Mouse (Mus musculus) hindbrain, embryonic 10.5 days (tissue): ENCODE measurements around the gene Slc25a47. TPM values are rescaled to one million over a fixed set of nuclear protein-coding genes. Genes with fewer than 3 reads are reported as not detected.

ENCODE experiments used
- DNase-seq: peaks from one replicate; pipeline ENCODE4 v3.0.0-alpha.2; 2017; ENCODE audit warnings: low spot score
- H3K27ac ChIP-seq: fragments of 300-500 bp; sonication (generic); 2 replicates; pipeline ENCODE4 v1.5.1; 2016; ENCODE audit warnings: mild to moderate bottlenecking, moderate library complexity
- H3K27me3 ChIP-seq: fragments of 300-500 bp; sonication (generic); 2 replicates; pipeline ENCODE4 v1.6.1; 2016; ENCODE audit warnings: mild to moderate bottlenecking; ENCODE audit not compliant: poor library complexity, insufficient read depth, severe bottlenecking
- H3K36me3 ChIP-seq: fragments of 300-500 bp; sonication (generic); 2 replicates; pipeline ENCODE4 v1.6.1; 2016; ENCODE audit warnings: mild to moderate bottlenecking, moderate library complexity
- H3K4me1 ChIP-seq: fragments of 300-500 bp; sonication (generic); replicated peaks from 2 replicates; pipeline ENCODE4 v1.6.1; 2016; ENCODE audit warnings: mild to moderate bottlenecking
- H3K4me3 ChIP-seq: fragments of 300-500 bp; sonication (generic); 2 replicates; pipeline ENCODE4 v1.5.1; 2016; ENCODE audit warnings: mild to moderate bottlenecking, moderate library complexity
- H3K9me3 ChIP-seq: fragments of 300-500 bp; sonication (generic); 2 replicates; pipeline ENCODE4 v1.6.1; 2016; ENCODE audit warnings: mild to moderate bottlenecking, moderate library complexity
- WGBS: fragments of 180-500 bp; shearing (Covaris S2); methylation state at CpG from one replicate; pipeline ENCODE4 v1.1.7; 2016; 5-methylcytosine and 5-hydroxymethylcytosine counted together
- polyA plus RNA-seq: library from polyadenylated mRNA; unstranded; fragments of >200 nt; fragmentation: Nextera tagmentation; extraction: Ambion mirVana; gene quantifications from 2 replicates; pipeline ENCODE4 v1.2.1, GENCODE M21; 2016

The Slc25a47 gene
- polyA plus RNA-seq, 1 experiment from 2014 or later, result 10.3 TPM

DNA sequence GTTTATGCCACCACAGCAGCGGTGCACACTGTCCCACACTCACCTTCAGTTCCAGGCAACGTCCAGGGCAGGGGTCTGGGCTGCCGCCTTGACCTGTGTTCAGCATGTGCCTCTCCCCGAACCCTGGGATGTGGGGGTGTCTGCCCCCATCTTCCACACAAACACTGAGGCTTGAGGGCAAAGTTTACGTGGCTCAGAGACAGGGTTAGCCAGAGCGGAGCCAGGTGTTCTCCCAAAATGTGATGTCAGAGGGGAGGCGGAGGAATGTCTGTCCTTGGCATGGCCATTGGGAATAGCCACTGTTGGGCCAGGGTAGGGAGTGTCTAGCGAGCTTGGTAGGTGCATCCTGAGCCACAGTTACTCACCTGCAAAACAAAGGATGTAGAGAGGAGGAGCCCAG, 17.0 kb downstream of the Slc25a47 start:
- Histone ChIP-seq H3K9me3 (no peaks in the 10 kb centered on the region), H3K27ac (no peak overlapping the region), H3K36me3 (peaks cover 21% of the 10 kb centered on the region), H3K27me3 (no peaks in the 10 kb centered on the region), H3K4me1 (peaks cover 42% of the 10 kb centered on the region), H3K4me3 (no peak overlapping the region)
- 92% methylated on average over 8 of the region's 8 CpGs for WGBS
- no peak for DNase-seq

GRCm38 (mm10) chr12:108855081-108855480, 19.2 kb downstream of the Slc25a47 start:
- Histone ChIP-seq H3K4me1 (peaks cover 37% of the 10 kb centered on the region), H3K9me3 (no peaks in the 10 kb centered on the region), H3K4me3 (no peak overlapping the region), H3K36me3 (peaks cover 29% of the 10 kb centered on the region), H3K27me3 (no peaks in the 10 kb centered on the region), H3K27ac (no peak overlapping the region)
- DNase-seq, result no peak
- WGBS, result 91% methylated on average over 10 of the region's 10 CpGs

GRCm38 (mm10) chr12:108856186-108856585, 20.3 kb downstream of the Slc25a47 start:
- H3K4me1 ChIP-seq, result peaks cover 26% of the 10 kb centered on the region
- no peak overlapping the region for H3K4me3 ChIP-seq
- H3K27ac ChIP-seq, result peak overlapping the region; percentile 64; the same call in 1 of the 2 replicates
- peaks cover 40% of the 10 kb centered on the region for H3K36me3 ChIP-seq
- H3K27me3 ChIP-seq, result no peaks in the 10 kb centered on the region
- WGBS, result 82% methylated on average over 8 of the region's 8 CpGs
- DNase-seq, result no peak
- H3K9me3 ChIP-seq, result no peaks in the 10 kb centered on the region

GRCm38 (mm10) chr12:108857109-108857508, 21.3 kb downstream of the Slc25a47 start:
- Histone ChIP-seq H3K4me1 (peaks cover 19% of the 10 kb centered on the region), H3K4me3 (no peak overlapping the region), H3K27ac (no peak overlapping the region; the same call in 1 of the 2 replicates), H3K27me3 (no peaks in the 10 kb centered on the region), H3K9me3 (no peaks in the 10 kb centered on the region), H3K36me3 (peaks cover 49% of the 10 kb centered on the region)
- WGBS, result 92% methylated on average over 7 of the region's 7 CpGs
- DNase-seq, result no peak

DNA sequence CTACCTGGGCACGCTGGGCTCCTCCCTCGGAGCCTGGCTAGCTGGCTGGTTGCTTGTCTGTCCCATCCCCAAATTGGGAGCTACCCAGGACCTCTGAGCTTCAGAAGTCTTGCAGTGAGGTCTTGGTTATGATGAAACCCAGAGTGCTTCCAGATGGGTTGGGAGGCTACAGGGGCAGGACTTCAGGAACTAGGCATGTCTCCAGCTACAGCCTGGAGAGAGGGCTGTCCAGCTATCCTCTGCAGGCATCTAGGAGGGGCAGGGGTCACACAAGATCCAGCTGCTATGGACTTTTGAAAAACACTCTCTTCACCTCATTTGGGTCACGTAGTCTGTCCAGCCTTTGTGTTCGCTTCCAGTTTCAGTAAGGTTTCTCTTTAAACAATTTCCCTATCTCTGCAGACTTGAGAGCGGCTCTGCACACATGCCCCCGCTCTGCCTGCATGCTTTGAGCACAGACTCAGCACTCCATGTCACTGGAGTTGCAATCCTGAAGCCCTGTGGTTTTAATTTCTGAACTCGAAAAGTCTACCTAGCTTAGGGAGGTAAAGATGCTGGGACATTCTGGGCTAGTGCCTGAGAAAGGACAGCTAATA, 21.8 kb downstream of the Slc25a47 start:
- no peak overlapping the region; the same call in 1 of the 2 replicates for H3K27ac ChIP-seq
- no peak overlapping the region for H3K4me3 ChIP-seq
- H3K9me3 ChIP-seq, result no peaks in the 10 kb centered on the region
- H3K36me3 ChIP-seq, result peaks cover 55% of the 10 kb centered on the region
- no peaks in the 10 kb centered on the region for H3K27me3 ChIP-seq
- DNase-seq, result no peak
- 82% methylated on average over 7 of the region's 7 CpGs for WGBS
- H3K4me1 ChIP-seq, result peaks cover 19% of the 10 kb centered on the region

GRCm38 (mm10) chr12:108858486-108858885, 22.6 kb downstream of the Slc25a47 start:
- Histone ChIP-seq H3K9me3 (no peaks in the 10 kb centered on the region), H3K36me3 (peaks cover 63% of the 10 kb centered on the region), H3K4me3 (no peak overlapping the region), H3K27me3 (no peaks in the 10 kb centered on the region), H3K4me1 (peaks cover 19% of the 10 kb centered on the region), H3K27ac (no peak overlapping the region)
- no peak for DNase-seq
- WGBS, result 89% methylated on average over 5 of the region's 5 CpGs

DNA sequence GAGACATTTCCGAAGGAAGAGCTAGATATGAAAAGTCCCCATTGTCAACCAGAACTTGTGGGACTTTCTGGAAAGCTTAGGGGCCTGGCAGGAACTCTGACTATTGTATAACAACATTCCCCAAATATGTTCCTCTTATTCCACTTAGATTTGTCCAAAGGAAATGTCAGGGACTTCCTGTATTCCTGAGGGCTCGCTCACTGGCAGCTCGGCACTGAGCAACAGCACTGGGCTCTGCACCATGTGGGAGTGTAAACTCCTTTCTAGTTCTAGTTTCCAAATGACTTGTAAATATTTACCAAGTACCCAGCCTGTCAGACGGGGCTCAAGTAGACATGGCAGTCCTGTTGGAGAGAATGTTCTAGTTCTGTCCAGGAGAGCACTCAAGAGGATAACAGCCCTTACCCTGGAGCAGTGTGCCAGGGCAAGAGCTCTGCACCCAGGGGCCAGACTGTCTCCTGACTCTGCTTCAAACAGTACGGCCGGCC, 29.2 kb downstream of the Slc25a47 start:
- H3K27me3 ChIP-seq, result no peaks in the 10 kb centered on the region
- 91% methylated on average over 6 of the region's 6 CpGs for WGBS
- H3K36me3 ChIP-seq, result peaks cover 100% of the 10 kb centered on the region
- H3K27ac ChIP-seq, result no peak overlapping the region
- no peaks in the 10 kb centered on the region for H3K4me1 ChIP-seq
- no peaks in the 10 kb centered on the region for H3K9me3 ChIP-seq
- no peak overlapping the region for H3K4me3 ChIP-seq
- no peak for DNase-seq

- Histone ChIP-seq H3K27me3 (no peaks in the 10 kb centered on the region), H3K4me1 (no peaks in the 10 kb centered on the region), H3K27ac (no peak overlapping the region), H3K36me3 (peaks cover 98% of the 10 kb centered on the region), H3K4me3 (no peak overlapping the region), H3K9me3 (no peaks in the 10 kb centered on the region)
- WGBS, result 82% methylated on average over 2 of the region's 2 CpGs
- DNase-seq, result no peak
Measured at GRCm38 (mm10) chr12:108869575-108869974, 33.7 kb downstream of the Slc25a47 start.

DNA sequence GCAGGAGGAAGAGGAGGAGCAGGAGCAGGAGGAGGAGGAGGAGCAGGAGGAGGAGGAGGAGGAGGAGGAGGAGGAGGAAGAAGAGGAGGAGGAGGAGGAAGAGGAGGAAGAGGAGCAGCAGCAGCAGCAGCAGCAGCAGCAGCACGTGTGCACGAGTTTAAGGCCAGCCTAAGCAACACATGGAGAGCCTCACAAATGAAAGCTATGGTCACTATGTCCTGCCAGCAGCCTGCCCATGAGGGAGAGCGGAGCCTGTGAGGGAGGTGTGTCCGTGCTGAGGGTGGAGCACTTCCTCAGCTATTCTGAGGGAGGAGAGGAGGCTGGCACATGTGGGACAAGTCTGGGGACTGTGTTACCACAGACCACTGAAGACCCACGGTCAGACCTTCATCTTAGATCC, 37.3 kb downstream of the Slc25a47 start:
- no peak overlapping the region for H3K27ac ChIP-seq
- H3K36me3 ChIP-seq, result peaks cover 97% of the 10 kb centered on the region
- DNase-seq, result no peak
- H3K9me3 ChIP-seq, result no peaks in the 10 kb centered on the region
- no peaks in the 10 kb centered on the region for H3K27me3 ChIP-seq
- H3K4me3 ChIP-seq, result no peak overlapping the region
- no peaks in the 10 kb centered on the region for H3K4me1 ChIP-seq
- 84% methylated on average over 5 of the region's 5 CpGs for WGBS

DNA sequence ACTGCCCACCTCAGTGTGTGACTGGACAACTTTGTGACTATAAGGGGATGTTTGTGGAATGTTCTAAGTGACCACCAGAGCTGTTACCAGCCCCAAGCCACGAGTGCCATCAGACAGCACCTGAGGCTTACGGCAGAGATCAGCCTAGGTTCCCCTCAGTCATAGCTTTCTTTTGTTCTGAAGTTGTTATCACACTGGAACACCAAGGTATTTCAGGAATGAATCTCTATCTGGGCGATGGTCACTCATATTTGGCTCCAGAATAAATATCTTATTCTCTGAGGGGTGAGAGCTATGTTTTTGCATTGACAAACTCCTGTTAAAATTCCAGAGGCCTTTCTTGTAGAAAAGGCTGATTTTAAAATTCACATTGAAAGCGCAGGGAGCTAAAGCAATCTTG, 43.3 kb downstream of the Slc25a47 start:
- 94% methylated on average over 4 of the region's 4 CpGs for WGBS
- peaks cover 97% of the 10 kb centered on the region for H3K36me3 ChIP-seq
- no peak overlapping the region for H3K4me3 ChIP-seq
- H3K4me1 ChIP-seq, result no peaks in the 10 kb centered on the region
- H3K27ac ChIP-seq, result no peak overlapping the region
- no peak for DNase-seq
- H3K27me3 ChIP-seq, result no peaks in the 10 kb centered on the region
- H3K9me3 ChIP-seq, result no peaks in the 10 kb centered on the region

DNA sequence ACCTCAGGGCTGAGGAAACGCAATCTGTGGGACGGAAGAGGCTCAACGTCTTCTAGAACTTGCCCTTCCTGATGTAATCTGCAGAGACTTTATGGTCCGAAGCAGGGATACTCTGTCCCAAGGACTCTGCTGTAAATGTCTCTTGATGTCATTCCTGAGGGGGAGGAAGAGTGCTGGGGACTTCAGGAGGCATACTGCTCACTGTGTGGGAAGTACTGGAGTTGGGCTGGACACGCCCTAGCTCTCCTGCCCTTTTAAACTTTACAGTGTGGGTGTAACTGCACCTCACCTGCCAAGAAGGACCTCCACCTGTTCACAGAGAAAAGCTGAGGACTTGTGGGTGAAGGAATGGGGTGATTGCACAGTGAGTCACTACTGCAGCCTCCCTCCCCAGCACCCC, 44.8 kb downstream of the Slc25a47 start:
- Histone ChIP-seq H3K9me3 (no peaks in the 10 kb centered on the region), H3K27ac (no peak overlapping the region), H3K36me3 (peaks cover 97% of the 10 kb centered on the region), H3K27me3 (no peaks in the 10 kb centered on the region), H3K4me3 (no peak overlapping the region), H3K4me1 (no peaks in the 10 kb centered on the region)
- no peak for DNase-seq
- WGBS, result 95% methylated on average over 5 of the region's 5 CpGs

DNA sequence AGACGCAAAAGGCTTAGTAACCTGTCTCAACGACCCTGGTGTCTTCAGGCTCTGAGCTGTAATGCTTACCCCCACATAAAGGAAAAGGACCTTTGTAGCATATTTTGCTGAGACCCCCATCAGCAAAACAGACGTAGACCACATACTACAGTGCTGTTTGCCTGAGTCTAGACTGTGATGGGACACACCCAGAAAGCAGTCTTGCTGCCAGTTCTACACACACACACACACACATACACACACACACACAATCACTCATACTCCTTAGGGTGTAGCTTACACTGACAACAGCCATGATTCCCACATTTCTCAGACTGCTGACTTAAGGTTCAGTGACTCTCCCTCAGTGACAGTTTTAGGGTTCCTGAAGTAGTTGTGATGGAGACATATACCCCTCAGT, 45.3 kb downstream of the Slc25a47 start:
- Histone ChIP-seq H3K36me3 (peaks cover 97% of the 10 kb centered on the region), H3K9me3 (no peaks in the 10 kb centered on the region), H3K4me1 (no peaks in the 10 kb centered on the region), H3K4me3 (no peak overlapping the region), H3K27ac (no peak overlapping the region), H3K27me3 (no peaks in the 10 kb centered on the region)
- no peak for DNase-seq
- WGBS, result 89% methylated on average over 3 of the region's 3 CpGs

GRCm38 (mm10) chr12:108882776-108883175, 46.9 kb downstream of the Slc25a47 start:
- WGBS, result 93% methylated on average over 8 of the region's 8 CpGs
- Histone ChIP-seq H3K27me3 (no peaks in the 10 kb centered on the region), H3K4me3 (no peak overlapping the region), H3K9me3 (no peaks in the 10 kb centered on the region), H3K36me3 (peaks cover 98% of the 10 kb centered on the region), H3K27ac (no peak overlapping the region), H3K4me1 (no peaks in the 10 kb centered on the region)
- DNase-seq, result no peak

DNA sequence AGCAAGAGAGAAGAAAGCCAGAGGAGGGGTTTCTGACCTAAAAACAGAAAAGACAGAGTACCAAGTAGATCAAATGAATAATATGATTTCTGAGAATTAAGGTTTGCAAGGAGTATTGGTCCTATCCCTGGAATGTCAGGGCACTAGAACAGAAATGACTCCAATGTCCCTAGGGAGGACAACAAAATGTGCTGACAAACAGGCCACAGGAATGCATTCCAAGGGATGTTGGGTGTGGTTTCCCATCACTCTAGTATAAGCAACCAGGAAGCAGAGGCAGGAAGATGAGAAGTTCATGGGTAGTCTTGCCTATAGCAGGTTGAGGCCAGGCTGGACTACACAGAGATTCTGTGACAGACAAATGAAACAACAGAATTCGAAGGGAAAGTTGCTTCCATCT, 50.1 kb downstream of the Slc25a47 start:
- Histone ChIP-seq H3K36me3 (peaks cover 98% of the 10 kb centered on the region), H3K4me3 (no peak overlapping the region), H3K9me3 (no peaks in the 10 kb centered on the region), H3K27me3 (no peaks in the 10 kb centered on the region), H3K27ac (no peak overlapping the region), H3K4me1 (no peaks in the 10 kb centered on the region)
- no peak for DNase-seq
- WGBS, result 89% methylated on average over 1 of the region's 1 CpGs
